Mouse (Mus musculus) stomach, embryonic 16.5 days (tissue): ENCODE data around the gene Stk38l. TPM values are rescaled to one million over a fixed set of nuclear protein-coding genes. Genes with fewer than 3 reads are reported as not detected.

Experiments used
- ATAC-seq: fragments of 200-750 bp; cut with Nextera tagmentation; 2 replicates; pipeline ENCODE4 v1.8.0; 2017; ENCODE audit warnings: moderate number of reproducible peaks, moderate TSS enrichment; ENCODE audit not compliant: insufficient read depth, low FRiP score
- H3K27ac ChIP-seq: fragments of 300-500 bp; sonication (generic); 2 replicates; pipeline ENCODE4 v1.5.1; 2014; ENCODE audit warnings: low read length
- H3K27me3 ChIP-seq: fragments of 300-500 bp; sonication (generic); 2 replicates; pipeline ENCODE4 v1.6.1; 2014; ENCODE audit warnings: low read length, control low read depth, mixed read lengths; ENCODE audit not compliant: control insufficient read depth, insufficient read depth
- H3K36me3 ChIP-seq: fragments of 300-500 bp; sonication (generic); 2 replicates; pipeline ENCODE4 v1.6.1; 2014; ENCODE audit warnings: low read length; ENCODE audit not compliant: control insufficient read depth, insufficient read depth
- H3K4me1 ChIP-seq: fragments of 300-500 bp; sonication (generic); 2 replicates; pipeline ENCODE4 v1.6.1; 2014; ENCODE audit warnings: low read length, control low read depth, mixed read lengths; ENCODE audit not compliant: control insufficient read depth, insufficient read depth
- H3K4me2 ChIP-seq: fragments of 300-500 bp; sonication (generic); 2 replicates; pipeline ENCODE4 v1.6.1; 2014; ENCODE audit warnings: low read depth, low read length, mixed read lengths
- H3K4me3 ChIP-seq: fragments of 300-500 bp; sonication (generic); replicated peaks from 2 replicates; pipeline ENCODE4 v1.5.1; 2014; ENCODE audit warnings: mild to moderate bottlenecking, low read length
- H3K9ac ChIP-seq: fragments of 300-500 bp; sonication (generic); 2 replicates; pipeline ENCODE4 v1.6.1; 2014; ENCODE audit warnings: low read length
- H3K9me3 ChIP-seq: fragments of 300-500 bp; sonication (generic); replicated peaks from 2 replicates; pipeline ENCODE4 v1.6.1; 2016; ENCODE audit warnings: low read length, control low read depth; ENCODE audit not compliant: control insufficient read depth
- WGBS: fragments of 180-500 bp; shearing (Covaris S2); extraction: QIAGEN DNeasy Blood & Tissue Kit; methylation state at CpG from one replicate; pipeline ENCODE4 v1.1.7; 2014; 5-methylcytosine and 5-hydroxymethylcytosine counted together
- polyA plus RNA-seq: library from polyadenylated mRNA; unstranded; fragments of >200 nt; fragmentation: Nextera tagmentation; extraction: Ambion mirVana; gene quantifications from 2 replicates; pipeline ENCODE4 v1.2.1, GENCODE M21; 2015

Stk38l gene
- polyA plus RNA-seq, 1 experiment from 2014 or later, result 23.4 TPM

- ATAC-seq, result no peak
- Histone ChIP-seq H3K9me3 (no peaks in the 10 kb centered on the region), H3K4me3 (no peak overlapping the region), H3K4me2 (no peak overlapping the region), H3K4me1 (peaks cover 16% of the 10 kb centered on the region), H3K27ac (no peak overlapping the region), H3K27me3 (no peaks in the 10 kb centered on the region), H3K36me3 (no peaks in the 10 kb centered on the region), H3K9ac (no peak overlapping the region)
- 90% methylated on average over 4 of the region's 4 CpGs for WGBS
Observed at GRCm38 (mm10) chr6:146755679-146756078, 30.9 kb downstream of the Stk38l start.

GRCm38 (mm10) chr6:146759027-146759426 lies 34.2 kb downstream of the Stk38l start:
- WGBS, result 91% methylated on average over 2 of the region's 2 CpGs
- Histone ChIP-seq H3K4me3 (no peak overlapping the region), H3K27ac (no peak overlapping the region), H3K36me3 (no peaks in the 10 kb centered on the region), H3K9me3 (no peaks in the 10 kb centered on the region), H3K4me2 (no peak overlapping the region), H3K27me3 (no peaks in the 10 kb centered on the region), H3K9ac (no peak overlapping the region), H3K4me1 (peaks cover 3% of the 10 kb centered on the region; the same call in 1 of the 2 replicates)
- no peak for ATAC-seq

- WGBS, result 94% methylated on average over 2 of the region's 2 CpGs
- H3K4me1 ChIP-seq, result no peaks in the 10 kb centered on the region
Observed at GRCm38 (mm10) chr6:146760022-146760421, 35.2 kb downstream of the Stk38l start.

GRCm38 (mm10) chr6:146760736-146761135 lies 35.9 kb downstream of the Stk38l start:
- Histone ChIP-seq H3K27ac (no peak overlapping the region), H3K9ac (no peak overlapping the region), H3K4me3 (no peak overlapping the region), H3K9me3 (no peaks in the 10 kb centered on the region), H3K4me1 (no peaks in the 10 kb centered on the region), H3K27me3 (no peaks in the 10 kb centered on the region), H3K4me2 (no peak overlapping the region), H3K36me3 (no peaks in the 10 kb centered on the region)
- 63% methylated on average over 4 of the region's 4 CpGs for WGBS
- no peak for ATAC-seq

More at GRCm38 (mm10) chr6:146760022-146760421, 35.2 kb downstream of the Stk38l start:
- no peaks in the 10 kb centered on the region for H3K36me3 ChIP-seq
- no peak overlapping the region for H3K9ac ChIP-seq
- no peak for ATAC-seq
- no peaks in the 10 kb centered on the region for H3K9me3 ChIP-seq
- H3K4me2 ChIP-seq, result no peak overlapping the region
- H3K27me3 ChIP-seq, result no peaks in the 10 kb centered on the region
- no peak overlapping the region for H3K27ac ChIP-seq
- no peak overlapping the region for H3K4me3 ChIP-seq

GRCm38 (mm10) chr6:146762264-146762898 lies 37.6 kb downstream of the Stk38l start:
- Histone ChIP-seq H3K9me3 (no peaks in the 10 kb centered on the region), H3K4me2 (no peak overlapping the region), H3K27ac (no peak overlapping the region), H3K4me1 (no peaks in the 10 kb centered on the region), H3K36me3 (no peaks in the 10 kb centered on the region), H3K27me3 (no peaks in the 10 kb centered on the region), H3K9ac (no peak overlapping the region), H3K4me3 (no peak overlapping the region)
- 59% methylated on average over 5 of the region's 5 CpGs for WGBS
- ATAC-seq, result no peak

- no peak for ATAC-seq
Observed at GRCm38 (mm10) chr6:146764593-146764992, 39.8 kb downstream of the Stk38l start.

GRCm38 (mm10) chr6:146765270-146765669 lies 40.5 kb downstream of the Stk38l start:
- H3K4me1 ChIP-seq, result no peaks in the 10 kb centered on the region
- WGBS, result 67% methylated on average over 4 of the region's 4 CpGs
- no peak overlapping the region for H3K27ac ChIP-seq
- H3K36me3 ChIP-seq, result no peaks in the 10 kb centered on the region
- H3K4me2 ChIP-seq, result no peak overlapping the region
- ATAC-seq, result no peak
- H3K4me3 ChIP-seq, result no peak overlapping the region
- no peak overlapping the region for H3K9ac ChIP-seq
- H3K9me3 ChIP-seq, result no peaks in the 10 kb centered on the region
- no peaks in the 10 kb centered on the region for H3K27me3 ChIP-seq

More at GRCm38 (mm10) chr6:146764593-146764992, 39.8 kb downstream of the Stk38l start:
- Histone ChIP-seq H3K4me3 (no peak overlapping the region), H3K4me1 (no peaks in the 10 kb centered on the region), H3K27ac (no peak overlapping the region), H3K4me2 (no peak overlapping the region), H3K9me3 (no peaks in the 10 kb centered on the region), H3K9ac (no peak overlapping the region), H3K27me3 (no peaks in the 10 kb centered on the region), H3K36me3 (no peaks in the 10 kb centered on the region)
- 43% methylated on average over 2 of the region's 2 CpGs for WGBS

- ATAC-seq, result no peak
- H3K27me3 ChIP-seq, result no peaks in the 10 kb centered on the region
- H3K4me3 ChIP-seq, result no peak overlapping the region
- 84% methylated on average over 10 of the region's 10 CpGs for WGBS
- no peaks in the 10 kb centered on the region for H3K4me1 ChIP-seq
- H3K36me3 ChIP-seq, result 0 out of 2 replicates have a peak, but pooled peaks cover 3% of the 10 kb centered on the region
- H3K27ac ChIP-seq, result no peak overlapping the region
- H3K4me2 ChIP-seq, result no peak overlapping the region
- no peaks in the 10 kb centered on the region for H3K9me3 ChIP-seq
- H3K9ac ChIP-seq, result no peak overlapping the region
Observed at GRCm38 (mm10) chr6:146768813-146769404, 44.1 kb downstream of the Stk38l start.

- Histone ChIP-seq H3K9ac (no peak overlapping the region), H3K27ac (peak overlapping the region; percentile 43; the same call in 1 of the 2 replicates), H3K9me3 (no peaks in the 10 kb centered on the region), H3K4me1 (no peaks in the 10 kb centered on the region), H3K27me3 (no peaks in the 10 kb centered on the region), H3K4me2 (no peak overlapping the region), H3K4me3 (no peak overlapping the region), H3K36me3 (0 out of 2 replicates have a peak, but pooled peaks cover 7% of the 10 kb centered on the region)
- 63% methylated on average over 6 of the region's 6 CpGs for WGBS
- ATAC-seq, result no peak
Observed at GRCm38 (mm10) chr6:146770005-146770745, 45.4 kb downstream of the Stk38l start.
